ENCODE assay signal across 25 mouse cellular contexts in genomic region chr5:117123840-117124239, GRCm38 (mm10). TPM values are rescaled to one million over a fixed set of nuclear protein-coding genes. Genes with fewer than 3 reads are reported as not detected.
DNase-seq lines count a peak whose midpoint lies in the region; ATAC-seq and TF ChIP-seq lines count a peak whose summit lies in the region.
"Had no signal": no experiment of that assay in that cellular context is flagged by ENCODE, and none has a peak within 500 bp of the region (broad histone marks: within the 10 kb centered on the region; RNA-seq: fewer than 3 reads in every experiment).

No protein-coding gene starts in this region.

- no peak for TF ChIP-seq CTCF in hindbrain, postnatal 0 days (IDR thresholded peaks at IDR 0.05; ENCODE audit: low read depth)

- peaks cover 64% of the 10 kb centered on the region for H3K4me1 ChIP-seq in liver, embryonic 15.5 days (replicated peaks)
- peaks cover 8% of the 10 kb centered on the region; the same call in 1 of the 2 replicates for H3K4me1 ChIP-seq in hindbrain, postnatal 0 days (ENCODE audit: insufficient read depth, low read length)

- peaks cover 28% of the 10 kb centered on the region for H3K36me3 ChIP-seq in liver, embryonic 15.5 days (replicated peaks)
- no peaks in the 10 kb centered on the region for H3K36me3 ChIP-seq in hindbrain, postnatal 0 days (ENCODE audit: insufficient read depth, low read length)
- H3K36me3 ChIP-seq: forebrain, embryonic 10.5 days; hindbrain, embryonic 12.5 days; limb, embryonic 15.5 days; neural tube, embryonic 15.5 days had no signal

- H3K9ac ChIP-seq in liver, embryonic 15.5 days, result no peak overlapping the region
- H3K9ac ChIP-seq in hindbrain, postnatal 0 days (replicated peaks; ENCODE audit: low read length), result no peak overlapping the region
- H3K9ac ChIP-seq: hindbrain, embryonic 12.5 days; limb, embryonic 15.5 days; lung, embryonic 14.5 days; neural tube, embryonic 15.5 days had no signal

- H3K27me3 ChIP-seq in liver, embryonic 15.5 days, result no peaks in the 10 kb centered on the region
- no peaks in the 10 kb centered on the region for H3K27me3 ChIP-seq in hindbrain, postnatal 0 days (ENCODE audit: insufficient read depth, low read length)

- H3K27ac ChIP-seq in liver, embryonic 15.5 days (replicated peaks), result peak overlapping the region; percentile 24; the same call in 1 of the 2 replicates
- no peak overlapping the region for H3K27ac ChIP-seq in hindbrain, postnatal 0 days
- H3K27ac ChIP-seq: forebrain, embryonic 10.5 days; hindbrain, embryonic 12.5 days; limb, embryonic 15.5 days; neural tube, embryonic 15.5 days had no signal

- 75% methylated on average over 4 of the region's 4 CpGs for WGBS in liver, embryonic 15.5 days (ENCODE audit: insufficient replicate concordance)
- whole genome bisulfite sequencing in hindbrain, postnatal 0 days, result 96% methylated on average over 4 of the region's 4 CpGs

- no peak overlapping the region for H3K4me3 ChIP-seq in liver, embryonic 15.5 days (replicated peaks)
- no peak overlapping the region for H3K4me3 ChIP-seq in hindbrain, postnatal 0 days (ENCODE audit: low read length)
- H3K4me3 ChIP-seq: forebrain, embryonic 10.5 days; hindbrain, embryonic 12.5 days; limb, embryonic 15.5 days; neural tube, embryonic 15.5 days had no signal

- no peaks in the 10 kb centered on the region; the same call in 1 of the 2 replicates for H3K9me3 ChIP-seq in liver, embryonic 15.5 days (replicated peaks)
- no peaks in the 10 kb centered on the region for H3K9me3 ChIP-seq in hindbrain, postnatal 0 days (ENCODE audit: low read length)
- H3K9me3 ChIP-seq: forebrain, embryonic 10.5 days; hindbrain, embryonic 12.5 days; limb, embryonic 15.5 days; neural tube, embryonic 15.5 days had no signal

- H3K4me2 ChIP-seq in liver, embryonic 15.5 days, result no peak overlapping the region
- H3K4me2 ChIP-seq in hindbrain, postnatal 0 days (ENCODE audit: low read depth, low read length), result no peak overlapping the region
- H3K4me2 ChIP-seq: heart, embryonic 11.5 days; hindbrain, embryonic 12.5 days; limb, embryonic 15.5 days; lung, embryonic 14.5 days; neural tube, embryonic 15.5 days had no signal

- peak; percentile 21 for DNase-seq in spleen, adult 12 weeks (ENCODE audit: low spot score)
- DNase-seq in spleen, adult 18-20 months, result no peak
- DNase-seq in c-Kit-positive CD71-positive TER-119-positive erythroid progenitor cells, embryonic 14.5 days (ENCODE audit: low spot score), result peak; percentile 34
- no peak for DNase-seq in layer of hippocampus, adult 9-11 months
- no peak for DNase-seq in hindbrain, postnatal 0 days (ENCODE audit: low spot score)
- DNase-seq in urinary bladder, adult 2 months (ENCODE audit: low spot score), result no peak
- DNase-seq: adrenal gland, postnatal 25 days; cerebellum, postnatal 14 days; gastrocnemius, postnatal 14 days; heart, adult 11 months; heart, postnatal 10 days; kidney, adult 8-10 months; kidney, postnatal 10 days; left cerebral cortex, postnatal 4 days; lung, embryonic 14.5 days; lung, postnatal 4 days; right cerebral cortex, adult 18-20 months; thymus, adult 2 months had no signal

- ATAC-seq in liver, embryonic 15.5 days (ENCODE audit: insufficient read depth), result no peak
- no peak for ATAC-seq in hindbrain, postnatal 0 days
- ATAC-seq: forebrain, embryonic 16.5 days had no signal

RNA-seq across cellular contexts. Expression of gene Taok3, which starts 3.9 kb away (rescaled TPM):
- polyA plus RNA-seq in liver, embryonic 15.5 days (2015; fragmentation: Nextera tagmentation; extraction: Ambion mirVana), result 42.5 and 42.7 TPM in 2 replicates
- total RNA-seq in hindbrain, postnatal 0 days (2014; rRNA removed), result 21.0 and 27.3 TPM in 2 replicates
- 50.2 and 51.9 TPM in 2 replicates for polyA plus RNA-seq in hindbrain, postnatal 0 days (2015; fragmentation: Nextera tagmentation; extraction: Ambion mirVana)
- polyA plus RNA-seq in urinary bladder, adult 2 months (2012; rRNA removed), result 18.1 and 21.7 TPM in 2 replicates

RNA-seq across cellular contexts. Expression of gene Suds3, which starts 7.9 kb away (rescaled TPM):
- 30.7 and 31.7 TPM in 2 replicates for polyA plus RNA-seq in liver, embryonic 15.5 days (2015; fragmentation: Nextera tagmentation; extraction: Ambion mirVana)
- total RNA-seq in hindbrain, postnatal 0 days (2014; rRNA removed), result 83.4 and 99.7 TPM in 2 replicates
- polyA plus RNA-seq in hindbrain, postnatal 0 days (2015; fragmentation: Nextera tagmentation; extraction: Ambion mirVana), result 65.4 and 68.1 TPM in 2 replicates
- 69.9 and 73.2 TPM in 2 replicates for polyA plus RNA-seq in urinary bladder, adult 2 months (2012; rRNA removed)

Comparison
In these comparisons a context has a peak if more than half of its experiments do, and no peak if none do; other contexts are left out.
1. DNase-seq: peak in spleen, adult 12 weeks (single experiment) and c-Kit-positive CD71-positive TER-119-positive erythroid progenitor cells, embryonic 14.5 days (single experiment); none in spleen, adult 18-20 months (0 of 2), layer of hippocampus, adult 9-11 months (single experiment), hindbrain, postnatal 0 days (single experiment) and urinary bladder, adult 2 months (single experiment).